Mouse (Mus musculus) adrenal gland, postnatal 14 days (tissue): ENCODE data around the gene Capn1. TPM values are rescaled to one million over a fixed set of nuclear protein-coding genes. Genes with fewer than 3 reads are reported as not detected.

Source experiments
- DNase-seq: peaks from one replicate; pipeline ENCODE4 v3.0.0; 2021; ENCODE audit warnings: mixed read lengths
- total RNA-seq: library from RNA; stranded (reverse); gene quantifications from 2 replicates; pipeline ENCODE4 v1.2.3, GENCODE M21; 2021

Gene Capn1
- total RNA-seq, 1 experiment from 2014 or later: 28.5 TPM

- DNase-seq: no peak
Observed at GRCm38 (mm10) chr19:5990033-5990432, 25.7 kb downstream of the Capn1 start.

GRCm38 (mm10) chr19:5989585-5989984, 26.1 kb downstream of the Capn1 start:
- no peak for DNase-seq

GRCm38 (mm10) chr19:5988815-5989452, 26.8 kb downstream of the Capn1 start:
- DNase-seq: peak; percentile 93

GRCm38 (mm10) chr19:5988027-5988814, 27.5 kb downstream of the Capn1 start:
- no peak for DNase-seq

GRCm38 (mm10) chr19:5986043-5986442, 29.7 kb downstream of the Capn1 start, which contains the start of gene Slc22a20:
TSS of gene Slc22a20 (minus strand) at chr19:5986143.
- no peak for DNase-seq

GRCm38 (mm10) chr19:5980477-5980876, 35.2 kb downstream of the Capn1 start:
- no peak for DNase-seq

GRCm38 (mm10) chr19:5977717-5978116, 38.0 kb downstream of the Capn1 start:
- no peak for DNase-seq

GRCm38 (mm10) chr19:5975676-5976075, 40.0 kb downstream of the Capn1 start:
- DNase-seq: no peak

GRCm38 (mm10) chr19:5975112-5975511, 40.6 kb downstream of the Capn1 start:
- no peak for DNase-seq

GRCm38 (mm10) chr19:5967664-5968063, 48.0 kb downstream of the Capn1 start:
- no peak for DNase-seq

GRCm38 (mm10) chr19:5966786-5967185, 48.9 kb downstream of the Capn1 start:
- no peak for DNase-seq

GRCm38 (mm10) chr19:5965910-5966309, 49.8 kb downstream of the Capn1 start:
- no peak for DNase-seq

- peak; percentile 84 for DNase-seq
Observed at GRCm38 (mm10) chr19:5965280-5965679, 50.4 kb downstream of the Capn1 start.

GRCm38 (mm10) chr19:5964804-5965203, 50.9 kb downstream of the Capn1 start:
- DNase-seq: no peak

GRCm38 (mm10) chr19:5963883-5964562, 51.7 kb downstream of the Capn1 start, which contains the start of gene Pola2:
TSS of gene Pola2 (minus strand) at chr19:5964202.
- DNase-seq: peak; percentile 94

- no peak for DNase-seq
Observed at GRCm38 (mm10) chr19:5962651-5963050, 53.0 kb downstream of the Capn1 start.

- DNase-seq: no peak
Observed at GRCm38 (mm10) chr19:5957371-5957770, 58.3 kb downstream of the Capn1 start.

GRCm38 (mm10) chr19:5956685-5957084, 59.0 kb downstream of the Capn1 start:
- DNase-seq: peak; percentile 91

GRCm38 (mm10) chr19:5955704-5956670, 59.7 kb downstream of the Capn1 start:
- no peak for DNase-seq

GRCm38 (mm10) chr19:5954936-5955335, 60.8 kb downstream of the Capn1 start:
- DNase-seq: no peak

GRCm38 (mm10) chr19:5954031-5954710, 61.5 kb downstream of the Capn1 start:
- DNase-seq: peak; percentile 79
